Mouse (Mus musculus) kidney, postnatal 10 days (tissue): ENCODE measurements around the gene 4930579G24Rik.

Experiments
- DNase-seq: peaks from one replicate; pipeline ENCODE4 v3.0.0; 2021; ENCODE audit warnings: mixed read lengths

Gene 4930579G24Rik

DNA sequence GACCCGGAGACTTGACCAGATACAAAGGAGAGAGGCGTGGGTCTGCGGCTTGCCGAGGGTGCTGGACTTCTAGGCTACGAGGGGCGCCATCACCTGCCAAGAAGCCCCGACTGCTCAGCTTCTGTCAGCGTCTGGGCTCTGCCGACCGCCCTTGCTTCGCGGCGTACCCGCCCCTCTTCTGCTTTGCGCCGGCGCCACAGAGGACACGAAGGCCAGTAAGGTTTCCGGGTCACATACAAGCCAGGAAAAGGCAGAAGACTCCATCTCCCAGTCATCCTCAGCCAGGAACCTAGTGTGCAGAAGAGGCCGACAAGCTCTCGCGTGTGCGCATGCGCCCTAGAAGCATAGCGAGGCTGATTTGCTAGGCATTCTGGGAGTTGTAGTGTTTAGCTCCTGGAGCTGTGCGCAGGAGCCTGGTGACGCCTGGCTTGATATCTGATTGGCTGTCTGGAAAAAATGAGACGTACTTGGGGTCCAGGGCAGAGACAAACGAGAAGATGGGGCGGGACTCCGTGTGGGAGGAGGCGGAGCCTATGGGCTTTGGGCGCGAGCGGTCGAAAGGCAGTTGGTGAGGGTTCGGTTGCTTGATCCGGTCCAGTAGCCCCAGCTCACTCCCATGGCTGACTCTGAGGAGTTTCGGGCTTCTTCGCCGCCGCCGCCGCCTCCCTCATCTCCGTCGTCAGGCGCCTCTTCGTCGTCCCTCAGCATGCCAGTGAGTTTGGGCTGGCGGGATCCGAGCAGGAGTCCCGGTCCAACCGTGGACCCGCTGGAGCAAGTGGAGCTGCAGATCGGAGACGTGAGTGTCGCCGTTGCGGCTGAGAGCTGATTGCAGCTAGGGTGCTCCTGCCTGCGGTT is at the start of gene 4930579G24Rik:
4930579G24Rik (plus strand) TSS at position 519 of the 855 bp plus-strand sequence.
- peak; percentile 95 for DNase-seq

GRCm38 (mm10) chr3:79579891-79580575 is 48.8 kb upstream of the 4930579G24Rik start:
- no peak for DNase-seq

- peak; percentile 94 for DNase-seq
Observed at GRCm38 (mm10) chr3:79586804-79587203, 42.1 kb upstream of the 4930579G24Rik start.

GRCm38 (mm10) chr3:79589671-79590070 is 39.2 kb upstream of the 4930579G24Rik start:
- DNase-seq, result no peak

DNA sequence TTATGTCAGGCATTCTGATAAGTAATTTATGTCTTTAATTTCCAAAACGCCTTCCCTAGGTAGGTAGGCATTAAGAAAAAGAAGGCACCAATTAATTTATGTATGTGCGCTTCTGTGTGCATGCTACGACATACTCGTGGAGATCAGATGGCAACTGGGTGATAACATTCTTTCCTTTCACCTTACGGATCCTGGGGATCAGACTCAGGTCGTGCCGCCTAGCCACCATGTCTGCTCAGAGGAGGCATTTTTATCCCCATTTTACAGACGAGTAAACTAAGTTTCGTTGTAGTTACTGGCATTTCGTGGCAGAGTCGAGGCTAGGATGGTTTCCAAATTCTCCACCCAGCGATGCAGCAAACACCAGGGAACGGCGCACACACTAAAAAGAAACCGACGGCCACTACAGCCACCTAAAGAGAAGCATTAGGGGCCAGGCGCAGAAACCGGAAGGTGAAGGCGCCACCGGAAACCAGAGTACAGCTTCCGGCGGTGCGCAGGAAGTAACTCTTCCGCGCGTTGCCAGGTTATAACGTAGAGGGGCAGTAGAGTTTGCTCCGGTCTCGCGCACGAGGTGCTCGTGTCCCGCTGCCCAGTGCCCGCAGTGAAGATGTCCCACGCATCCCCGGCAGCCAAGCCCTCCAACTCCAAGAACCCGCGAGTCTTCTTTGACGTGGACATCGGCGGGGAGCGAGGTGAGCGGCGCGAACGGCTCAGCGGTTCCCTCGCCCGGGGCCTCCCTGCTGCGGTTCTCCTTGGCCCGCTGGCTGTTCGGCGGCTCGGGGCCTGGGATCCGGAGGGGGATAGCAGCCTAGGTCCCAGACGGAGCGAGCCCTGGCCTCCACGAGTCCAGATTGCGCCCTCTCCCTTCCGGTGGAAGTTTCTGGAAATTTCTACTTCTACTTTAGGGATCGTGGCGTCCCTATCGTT is 37.8 kb upstream of the 4930579G24Rik start, which contains the start of gene Ppid:
Ppid (plus strand) TSS at position 480 of the 930 bp plus-strand sequence.
- DNase-seq, result peak; percentile 88

DNA sequence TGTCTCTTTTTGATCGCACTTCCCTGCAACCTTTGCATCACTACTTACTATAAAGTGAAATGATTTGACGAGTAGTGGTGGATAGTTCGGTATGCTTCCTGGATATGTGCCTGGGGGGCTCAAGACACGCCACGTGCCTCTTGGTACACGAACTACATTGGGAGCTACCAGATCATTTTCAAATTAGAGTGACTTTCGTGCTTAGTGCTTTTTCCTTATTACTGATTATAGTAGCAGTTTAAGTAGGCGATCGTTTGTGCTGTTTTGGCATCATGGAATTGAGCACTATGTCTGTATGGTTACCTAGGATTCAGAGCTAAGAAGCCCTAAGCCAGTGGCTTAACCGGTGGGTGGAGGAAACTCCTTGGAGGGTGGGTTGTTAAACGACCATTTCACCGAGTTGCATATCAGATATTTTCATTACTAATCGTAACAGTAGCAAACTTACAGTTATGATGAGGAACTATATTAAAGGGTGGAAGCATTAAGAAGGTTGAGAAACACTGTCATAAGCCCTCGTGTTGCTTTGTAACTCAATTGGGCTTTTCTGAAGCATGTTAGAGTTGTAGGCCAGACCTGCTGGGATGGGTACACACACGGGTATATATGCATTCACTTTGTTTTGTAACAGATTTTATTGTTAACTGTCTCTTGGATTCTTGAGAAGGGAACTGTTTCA is 36.9 kb upstream of the 4930579G24Rik start:
- no peak for DNase-seq

GRCm38 (mm10) chr3:79595468-79595867 is 33.4 kb upstream of the 4930579G24Rik start:
- no peak for DNase-seq

- no peak for DNase-seq
Observed at GRCm38 (mm10) chr3:79609886-79610285, 19.0 kb upstream of the 4930579G24Rik start.

DNA sequence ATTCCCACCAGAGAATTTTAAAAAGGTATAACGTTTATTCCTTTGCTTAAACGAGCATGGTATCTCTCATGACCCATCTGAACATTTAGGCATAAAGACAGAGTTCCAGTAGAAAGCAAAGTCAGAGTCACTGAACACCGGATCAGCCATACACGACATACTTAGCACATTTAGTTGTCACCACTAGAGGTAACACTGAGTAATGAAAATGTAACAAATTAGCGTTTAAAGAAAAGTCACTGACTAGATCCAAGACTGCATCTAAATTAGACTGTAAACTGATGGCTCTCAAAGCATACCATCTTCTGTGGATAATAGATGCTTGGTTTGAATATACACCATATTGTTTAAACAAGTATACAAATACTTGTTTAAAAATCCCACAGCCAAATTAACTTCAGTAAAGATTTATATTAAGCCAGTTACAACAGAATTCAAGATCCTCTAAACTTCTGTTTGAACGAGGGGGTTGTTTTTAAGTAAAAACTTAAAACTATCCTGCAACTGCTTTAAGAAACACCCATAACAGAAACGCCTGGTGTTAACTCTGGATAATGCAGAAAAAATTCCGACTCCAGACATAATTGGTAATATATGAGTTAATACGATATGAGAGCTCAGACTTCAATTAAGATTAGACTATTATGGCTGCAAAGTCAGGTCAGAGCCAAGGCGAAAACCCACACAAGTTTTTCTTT is 1.2 kb upstream of the 4930579G24Rik start:
- no peak for DNase-seq

DNA sequence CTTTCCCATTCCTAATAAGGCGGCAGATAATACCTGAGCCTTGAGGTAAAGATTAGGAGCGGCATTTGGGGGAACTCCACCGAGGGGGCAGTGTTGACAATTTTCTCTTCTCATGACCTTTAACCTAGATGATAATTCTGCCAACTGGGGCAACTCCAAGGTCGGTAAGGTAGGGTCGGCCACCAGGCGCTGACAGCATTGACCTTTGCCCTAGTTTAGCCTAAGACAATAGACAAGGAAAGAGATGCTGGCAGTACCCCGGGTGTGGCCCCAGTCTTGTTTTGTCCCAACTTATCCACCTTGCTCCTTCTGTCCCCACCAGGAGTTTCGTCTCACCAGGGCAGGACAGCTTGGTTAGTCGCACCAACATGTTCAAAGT is 708 bp upstream of the 4930579G24Rik start:
- DNase-seq, result no peak

GRCm38 (mm10) chr3:79629416-79629730 is 494 bp downstream of the 4930579G24Rik start, which contains the start of gene Etfdh:
Gene Etfdh, minus strand, starts transcription at chr3:79629500.
- peak; percentile 86 for DNase-seq

- no peak for DNase-seq
Observed at GRCm38 (mm10) chr3:79652129-79652528, 23.2 kb downstream of the 4930579G24Rik start.

GRCm38 (mm10) chr3:79656682-79657081 is 27.8 kb downstream of the 4930579G24Rik start:
- no peak for DNase-seq

- DNase-seq, result peak; percentile 58
Observed at GRCm38 (mm10) chr3:79664787-79665408, 36.0 kb downstream of the 4930579G24Rik start.

- peak; percentile 49 for DNase-seq
Observed at GRCm38 (mm10) chr3:79670556-79670955, 41.7 kb downstream of the 4930579G24Rik start.

DNA sequence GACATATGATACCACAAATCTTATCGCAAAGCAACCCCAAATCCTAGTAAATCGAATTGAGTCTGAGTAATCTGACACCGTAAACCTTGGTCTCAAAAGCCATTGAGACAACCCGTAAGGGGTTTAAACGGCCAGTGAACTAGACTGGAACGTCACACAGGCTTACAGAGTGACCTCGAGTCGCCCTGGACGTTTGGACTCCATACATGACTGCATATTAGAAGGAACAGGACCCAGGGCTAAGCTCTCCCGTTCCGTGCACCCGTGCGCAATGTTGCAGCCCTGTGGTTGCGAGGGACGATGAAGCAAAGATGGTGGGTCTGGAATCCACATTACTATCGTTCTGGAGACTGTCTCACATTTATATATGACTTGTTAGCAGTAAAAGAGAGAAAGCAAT is 43.3 kb downstream of the 4930579G24Rik start:
- no peak for DNase-seq

- DNase-seq, result peak; percentile 82
Observed at GRCm38 (mm10) chr3:79673082-79673481, 44.2 kb downstream of the 4930579G24Rik start.

- DNase-seq, result no peak
Observed at GRCm38 (mm10) chr3:79674641-79675040, 45.8 kb downstream of the 4930579G24Rik start.

- DNase-seq, result no peak
Observed at GRCm38 (mm10) chr3:79676411-79676810, 47.5 kb downstream of the 4930579G24Rik start.
